Mouse (Mus musculus) left cerebral cortex, adult 2 months (tissue): ENCODE measurements at regions not wholly inside any gene's neighbourhood (a gene's known extent, or its start where the extent isn't known, plus 50 kb on each side); places are given as distances from the start of the nearest gene placed in this dataset.

Source experiments
- DNase-seq, 2 experiments: peaks; one replicate each; pipeline ENCODE4 v3.0.0; 2021 to 2022; ENCODE audit warnings: low spot score in 2 of 2, mixed read lengths in 1 of 2; ENCODE audit errors: extremely low spot score in 1 of 2
- H3K27ac ChIP-seq: fragments of 200-600 bp; 2 replicates; pipeline ENCODE4 v1.8.1; 2022
- H3K4me3 ChIP-seq: fragments of 200-600 bp; 2 replicates; pipeline ENCODE4 v1.8.1; 2022
- CTCF ChIP-seq: fragments of 200-600 bp; IDR thresholded peaks from 2 replicates; pipeline ENCODE4 v1.8.1; 2022; ENCODE audit warnings: antibody characterized with exemption, mild to moderate bottlenecking, moderate library complexity
- intact Hi-C: fragments of 180-260 bp; cut with DNase I; formaldehyde crosslinking; loops from one replicate; pipeline ENCODE4 v1.15.1; 2025

DNA sequence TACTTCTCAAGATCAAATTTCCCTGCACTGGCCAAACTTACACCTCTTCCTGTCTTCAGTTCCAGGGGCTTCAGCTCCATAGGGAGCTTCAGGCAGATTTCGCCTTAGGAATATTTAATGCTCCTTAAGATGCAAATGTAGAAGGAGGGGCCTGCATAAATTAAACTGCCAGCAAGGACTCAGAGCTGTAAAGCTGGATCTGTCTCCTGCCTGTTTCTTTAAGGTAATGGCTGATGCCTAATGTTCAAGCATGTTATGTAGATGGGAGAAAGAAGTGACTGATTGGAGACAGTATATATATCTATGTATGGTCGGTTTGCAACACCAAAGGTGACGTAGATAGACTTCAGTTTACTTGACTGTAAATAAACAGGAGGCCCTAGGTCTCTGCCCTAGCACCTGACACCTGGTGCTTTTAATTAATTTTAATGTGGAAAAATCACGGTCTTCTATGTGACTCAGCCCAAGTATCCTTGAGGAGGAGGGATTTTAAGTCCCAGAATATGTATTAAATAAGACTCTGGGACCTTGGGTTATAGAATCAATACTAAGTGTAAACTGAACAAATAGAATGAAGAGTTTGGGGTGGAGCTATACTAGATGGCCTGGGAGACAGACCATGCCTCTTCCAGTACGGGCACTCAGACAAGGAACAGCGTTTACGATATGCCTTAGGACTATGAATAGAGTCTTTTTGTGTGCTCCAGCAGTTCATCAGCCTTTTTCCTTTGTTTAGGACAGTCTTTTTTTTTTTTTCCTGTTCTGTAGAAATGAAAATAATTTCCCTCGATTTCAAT is 651.7 kb upstream of the Lmcd1 start:
- intact Hi-C loops: no loop called here
- no peak overlapping the region for H3K4me3 ChIP-seq
- H3K27ac ChIP-seq: no peak overlapping the region
- no peak for DNase-seq
- TF ChIP-seq CTCF: no peak

DNA sequence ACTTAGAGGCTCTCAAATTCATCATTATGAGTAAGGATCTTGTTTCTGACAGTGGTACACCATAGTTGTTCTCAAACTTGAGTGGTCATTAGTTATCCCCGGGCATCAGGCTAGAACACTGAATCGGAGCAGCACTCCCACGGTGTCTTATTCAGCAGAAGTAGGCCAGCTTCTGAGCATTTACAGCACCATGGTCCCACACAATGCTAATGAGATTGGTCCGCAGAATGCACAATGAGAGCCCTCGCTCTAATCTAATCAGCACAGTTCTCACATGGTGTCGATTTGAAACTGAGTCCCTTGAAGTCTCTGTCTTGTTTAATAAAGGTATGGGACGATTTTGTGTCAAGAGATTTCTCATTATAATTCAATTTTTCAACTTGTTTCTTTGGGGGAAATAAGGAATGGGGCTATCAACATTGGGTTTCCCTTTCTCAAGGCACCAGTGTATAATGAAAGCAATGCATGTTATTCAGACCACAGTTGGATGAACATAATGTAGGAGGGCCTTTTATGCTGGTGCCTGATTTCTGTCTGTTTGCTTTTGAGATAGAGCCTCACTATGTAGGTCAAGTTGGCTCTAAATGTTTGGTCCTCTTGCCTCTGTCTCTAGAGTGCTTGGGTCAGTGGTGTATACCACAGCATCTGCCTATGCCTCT is 650.9 kb upstream of the Lmcd1 start:
- H3K27ac ChIP-seq: peak overlapping the region; percentile 28; the same call in 1 of the 2 replicates
- intact Hi-C loops: no loop called here
- no peak for TF ChIP-seq CTCF
- H3K4me3 ChIP-seq: no peak overlapping the region
- DNase-seq: peak in 1 of 2 experiments; percentile 7

DNA sequence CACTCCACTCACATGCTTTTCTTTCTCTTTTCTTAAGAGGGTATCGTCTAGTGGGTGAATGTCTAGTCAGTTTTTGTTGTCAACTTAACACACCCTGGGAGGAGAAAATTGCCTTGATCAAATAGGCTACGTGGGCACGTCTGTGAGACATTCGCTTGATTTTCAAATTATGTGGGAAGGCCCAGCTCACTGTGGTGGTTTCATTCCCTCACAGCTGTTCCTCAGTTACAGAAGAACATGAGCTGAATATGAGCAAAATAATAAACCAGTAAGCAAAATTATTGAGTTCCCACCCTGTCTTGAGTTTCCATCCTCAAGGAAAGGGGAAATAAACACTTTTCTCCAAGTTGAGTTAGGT is 650.4 kb upstream of the Lmcd1 start:
- peak overlapping the region; percentile 28; the same call in 1 of the 2 replicates for H3K27ac ChIP-seq
- intact Hi-C loops: no loop called here
- H3K4me3 ChIP-seq: no peak overlapping the region
- no peak for DNase-seq
- no peak for TF ChIP-seq CTCF

DNA sequence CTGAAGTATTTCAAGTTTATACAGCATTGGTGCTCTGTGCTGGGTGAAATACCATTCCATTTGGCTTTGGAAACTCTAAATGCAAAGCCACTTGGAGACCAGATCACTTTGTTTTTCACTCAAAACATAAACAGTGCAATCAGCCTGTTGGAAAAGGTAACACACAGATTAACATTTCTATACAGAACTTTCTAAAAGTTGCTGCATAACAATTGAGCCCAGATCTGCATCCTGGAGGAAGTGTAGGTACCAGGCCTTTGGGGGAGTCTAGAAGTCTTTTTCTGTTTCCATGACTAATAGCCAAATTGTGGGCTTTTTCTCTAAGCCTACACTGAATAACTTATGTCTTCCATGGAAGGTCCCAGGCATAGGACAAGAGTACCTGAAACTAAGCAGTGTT is 648.1 kb upstream of the Lmcd1 start:
- TF ChIP-seq CTCF: no peak
- intact Hi-C loops: no loop called here
- H3K27ac ChIP-seq: no peak overlapping the region
- no peak for DNase-seq
- H3K4me3 ChIP-seq: no peak overlapping the region

DNA sequence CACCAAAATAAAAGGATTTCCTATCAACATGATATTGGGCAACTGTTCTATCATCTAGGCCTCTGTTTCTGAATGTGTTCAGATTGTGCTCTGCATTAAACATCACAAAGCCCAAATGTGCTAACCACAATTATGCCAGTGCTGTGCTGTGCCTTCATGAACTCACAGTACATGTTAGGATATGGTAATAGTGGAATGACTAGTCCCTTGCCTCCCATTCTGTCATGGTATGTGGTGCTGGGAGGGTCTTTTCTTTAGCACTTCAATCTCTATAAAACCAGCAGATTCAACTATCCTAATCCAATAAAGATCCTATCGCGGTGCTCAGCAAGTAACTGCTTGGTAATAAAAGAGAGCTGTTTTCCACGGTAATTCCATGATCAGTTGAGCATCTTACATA is 620.8 kb upstream of the Lmcd1 start:
- TF ChIP-seq CTCF: no peak

DNA sequence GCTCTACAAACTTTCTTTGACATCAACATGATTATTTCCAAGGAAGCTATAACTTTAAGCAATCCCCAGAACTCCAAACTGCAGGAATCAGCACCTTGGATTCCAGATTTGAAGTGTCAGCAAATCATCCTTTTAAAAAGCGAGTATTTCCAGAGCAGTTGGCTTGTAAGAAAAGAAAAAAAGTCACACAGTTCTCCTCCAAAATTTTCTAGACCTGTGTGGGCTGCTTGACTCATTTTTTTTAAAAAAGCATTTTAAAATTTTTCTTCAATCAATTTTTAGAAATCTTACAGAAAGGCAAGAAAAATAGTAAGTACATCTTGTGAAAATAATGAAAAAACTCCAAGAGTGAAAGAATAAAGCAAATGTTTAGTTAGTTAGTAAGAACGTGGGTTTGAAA is 613.6 kb upstream of the Lmcd1 start:
- no peak for DNase-seq
- Histone ChIP-seq H3K27ac (no peak overlapping the region), H3K4me3 (no peak overlapping the region)
- no peak for TF ChIP-seq CTCF
- intact Hi-C loops: loop anchor here (5.0 kb wide), 1 partner anchor 1123 kb away; no protein-coding TSS in a partner anchor

More for the DNA sequence above, 620.8 kb upstream of the Lmcd1 start:
- DNase-seq: no peak
- intact Hi-C loops: no loop called here
- no peak overlapping the region for H3K4me3 ChIP-seq
- H3K27ac ChIP-seq: no peak overlapping the region

DNA sequence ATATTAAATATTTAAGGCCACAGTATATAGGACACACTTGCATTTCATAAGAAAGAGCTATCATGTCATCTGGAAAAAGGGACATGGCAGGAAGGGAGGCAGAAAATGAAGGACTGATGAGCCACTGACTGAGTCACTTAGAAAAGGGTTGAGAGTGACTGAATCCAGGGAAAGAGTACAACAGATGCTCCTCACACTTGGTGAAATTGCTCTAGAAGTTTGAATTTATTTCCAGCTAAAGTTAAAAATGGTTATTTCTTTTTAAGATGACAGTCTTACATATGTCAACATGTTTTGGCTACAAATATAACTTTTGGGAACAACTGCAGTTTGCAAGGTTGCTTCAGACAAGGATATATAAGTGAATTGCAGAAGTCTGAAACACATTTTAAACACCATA is 609.0 kb upstream of the Lmcd1 start:
- no peak for TF ChIP-seq CTCF
- no peak for DNase-seq
- Histone ChIP-seq H3K27ac (no peak overlapping the region), H3K4me3 (no peak overlapping the region)
- intact Hi-C loops: loop anchor here (5.0 kb wide), 1 partner anchor 1127 kb away; no protein-coding TSS in a partner anchor

DNA sequence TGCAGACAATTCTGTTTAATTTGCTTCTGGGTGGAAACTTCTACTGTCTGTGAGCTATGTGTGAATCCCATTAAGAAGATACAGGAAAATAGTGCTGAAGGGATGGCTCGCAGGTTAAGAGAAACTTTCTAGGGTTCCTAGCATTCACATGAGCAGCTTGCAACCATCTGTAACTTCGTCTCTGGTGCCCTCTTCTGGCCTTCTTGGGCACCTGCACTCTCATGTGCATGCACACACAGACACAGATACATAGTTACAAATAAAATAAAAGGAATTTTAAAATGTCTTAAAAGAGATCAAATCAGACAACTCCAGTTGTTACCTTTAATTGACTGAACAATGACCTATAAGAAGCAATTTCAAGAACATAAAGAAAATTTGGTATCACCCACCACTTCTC is 588.6 kb upstream of the Lmcd1 start:
- intact Hi-C loops: no loop called here
- TF ChIP-seq CTCF: no peak
- Histone ChIP-seq H3K4me3 (no peak overlapping the region), H3K27ac (no peak overlapping the region)
- no peak for DNase-seq

DNA sequence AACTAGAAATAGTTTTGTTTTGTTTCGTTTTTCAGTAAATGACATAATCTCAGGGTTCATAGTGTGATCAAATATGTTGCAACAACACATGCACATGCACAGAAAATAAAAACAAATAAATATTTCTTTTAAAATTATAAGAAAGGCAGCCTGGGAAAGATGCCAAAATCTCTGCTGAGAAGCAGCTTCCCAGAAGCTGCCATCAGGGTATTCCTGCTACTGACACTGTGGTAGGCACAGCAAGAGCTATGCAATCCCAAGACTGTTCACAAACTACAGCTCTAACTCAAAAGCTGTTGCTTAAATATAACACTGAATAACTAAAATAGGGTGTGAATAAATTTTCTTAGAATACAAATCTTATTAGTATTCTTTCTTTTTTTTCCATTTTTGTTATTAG is 570.7 kb upstream of the Lmcd1 start:
- intact Hi-C loops: no loop called here
- no peak for TF ChIP-seq CTCF

DNA sequence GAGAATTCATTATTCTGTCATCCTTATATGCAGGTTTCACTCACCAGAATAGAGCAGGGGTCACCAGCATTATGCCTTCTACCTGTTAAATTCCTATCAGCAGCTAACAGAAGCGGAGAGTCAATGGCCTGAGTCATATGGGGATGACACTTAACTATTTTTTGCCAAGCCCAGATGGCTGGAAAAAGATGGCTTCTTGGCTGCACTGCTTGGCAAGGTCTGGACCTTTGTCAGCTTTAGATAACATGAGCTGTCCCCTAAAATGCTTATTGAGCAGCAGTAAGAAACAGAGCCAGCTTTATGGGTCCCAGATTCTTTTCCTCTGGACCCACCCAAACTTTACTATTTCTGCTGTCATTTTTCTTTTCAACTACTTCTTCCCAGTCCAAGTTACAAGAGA is 565.3 kb upstream of the Lmcd1 start:
- intact Hi-C loops: no loop called here
- TF ChIP-seq CTCF: no peak
- Histone ChIP-seq H3K27ac (no peak overlapping the region), H3K4me3 (no peak overlapping the region)
- no peak for DNase-seq

More for the DNA sequence above, 570.7 kb upstream of the Lmcd1 start:
- DNase-seq: no peak
- Histone ChIP-seq H3K27ac (no peak overlapping the region), H3K4me3 (no peak overlapping the region)

DNA sequence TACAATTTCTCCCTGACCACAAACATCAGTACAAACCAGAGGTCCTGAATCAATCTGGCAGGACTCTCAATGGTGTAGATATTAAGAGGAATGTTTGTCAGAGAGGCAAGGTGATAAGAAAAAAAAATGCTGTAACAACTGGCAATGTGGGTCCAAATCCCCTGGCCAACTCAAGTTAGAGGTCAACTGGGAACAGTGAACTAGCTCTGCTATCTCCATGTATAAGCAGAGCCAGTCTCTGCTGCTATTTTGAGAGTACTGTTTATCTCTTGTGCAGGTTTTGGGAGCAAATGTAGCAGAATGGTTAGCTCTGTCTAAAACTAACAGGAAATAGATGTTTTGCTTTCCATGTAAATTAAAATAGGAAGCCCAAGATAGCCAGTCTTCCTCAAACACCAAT is 547.6 kb upstream of the Lmcd1 start:
- intact Hi-C loops: no loop called here
- TF ChIP-seq CTCF: no peak
- Histone ChIP-seq H3K4me3 (no peak overlapping the region), H3K27ac (no peak overlapping the region)
- no peak for DNase-seq

DNA sequence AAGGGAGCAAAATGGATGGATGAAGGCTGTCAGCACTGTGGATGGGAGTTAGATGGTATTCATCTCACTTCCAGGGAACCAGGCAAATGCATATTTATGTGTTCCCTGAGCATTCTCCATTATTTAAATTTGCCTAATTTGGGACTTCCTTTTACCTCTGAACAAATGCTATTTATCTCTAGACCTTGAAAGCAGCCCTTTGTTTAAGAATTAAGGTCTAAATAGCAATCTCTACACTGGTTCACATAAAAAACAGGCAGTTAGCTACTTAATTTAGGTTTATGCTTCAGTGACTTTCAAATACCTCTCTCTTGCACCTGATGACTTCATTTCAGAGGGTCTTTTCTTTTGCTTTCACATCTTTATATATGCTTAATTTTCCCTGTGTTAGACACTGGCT is 543.2 kb upstream of the Lmcd1 start:
- no peak overlapping the region for H3K27ac ChIP-seq
- TF ChIP-seq CTCF: no peak
- no peak for DNase-seq
- H3K4me3 ChIP-seq: no peak overlapping the region
- intact Hi-C loops: no loop called here

DNA sequence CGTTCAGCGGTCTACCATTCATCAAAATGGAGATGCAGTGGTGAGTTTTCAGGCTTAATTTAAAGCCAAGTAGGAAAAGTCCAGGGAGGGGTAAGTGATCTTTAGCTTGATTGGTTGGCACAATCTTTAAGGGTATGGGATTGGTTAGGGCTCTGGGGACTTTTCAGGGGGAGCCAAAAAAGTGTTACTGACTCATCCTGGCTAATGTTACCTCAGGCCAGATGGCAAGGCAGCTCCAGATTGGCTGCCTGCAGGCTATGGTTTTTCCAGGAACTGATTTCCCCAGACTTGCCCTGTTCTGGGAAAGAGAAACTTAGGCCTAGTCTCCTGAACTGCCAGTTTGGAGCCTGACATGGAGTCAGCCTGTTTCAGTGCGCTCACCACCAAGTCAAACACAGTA is 539.6 kb upstream of the Lmcd1 start:
- no peak overlapping the region for H3K27ac ChIP-seq
- TF ChIP-seq CTCF: no peak
- no peak for DNase-seq
- H3K4me3 ChIP-seq: no peak overlapping the region
- intact Hi-C loops: no loop called here
